Mouse (Mus musculus): ENCODE measurements around the gene 4921539E11Rik. TPM values are rescaled to one million over a fixed set of nuclear protein-coding genes. Genes with fewer than 3 reads are reported as not detected.

4921539E11Rik gene
- polyA plus RNA-seq (2014; fragmentation: Nextera tagmentation; extraction: Ambion mirVana), result not detected in 2 replicates

DNA sequence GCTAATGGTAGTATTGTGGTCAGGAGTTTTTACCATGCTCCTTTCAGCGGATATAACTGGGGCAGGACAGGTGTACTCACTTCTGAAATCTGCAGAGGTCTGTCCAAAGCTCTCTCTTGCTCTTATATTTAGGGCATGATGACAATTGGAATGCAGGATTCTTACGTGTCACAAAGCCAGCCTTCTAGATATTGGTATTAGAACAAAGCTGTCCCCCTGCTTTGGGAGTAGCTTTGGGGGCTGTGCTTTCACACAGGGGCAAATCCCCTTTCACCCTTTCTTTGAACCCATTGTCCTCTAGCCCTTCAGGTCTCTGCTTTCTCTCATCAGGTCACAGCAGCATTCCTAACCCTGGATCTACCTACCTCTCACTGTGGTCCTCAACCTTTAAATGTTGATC, at the start of gene 4921539E11Rik:
Gene 4921539E11Rik (minus strand): TSS at position 101 of the 400 bp plus-strand sequence.
- Histone ChIP-seq H3K4me2 (ENCODE audit: low read depth, severe bottlenecking) (no peak within 1 kb of the TSS), H3K4me3 (ENCODE audit: low read depth, low read length) (no peak within 1 kb of the TSS), H3K4me1 (ENCODE audit: control insufficient read depth, insufficient read depth, low read length) (no peaks in the 10 kb centered on the region), H3K9ac (ENCODE audit: low read length) (no peak within 1 kb of the TSS), H3K9me3 (ENCODE audit: control insufficient read depth, low read length) (no peaks in the 10 kb centered on the region), H3K27ac (replicated peaks; ENCODE audit: low read depth, low read length) (no peak within 1 kb of the TSS), H3K36me3 (ENCODE audit: control insufficient read depth, insufficient read depth, low read length) (no peaks in the 10 kb centered on the region), H3K27me3 (ENCODE audit: control insufficient read depth, insufficient read depth, low read length) (no peaks in the 10 kb centered on the region)
- DNase-seq (ENCODE audit: low spot score), result no peak
- no peak for ATAC-seq (ENCODE audit: insufficient number of reproducible peaks, low FRiP score, low TSS enrichment, low read depth)
- 86% methylated on average over 2 of the region's 2 CpGs for WGBS

DNA sequence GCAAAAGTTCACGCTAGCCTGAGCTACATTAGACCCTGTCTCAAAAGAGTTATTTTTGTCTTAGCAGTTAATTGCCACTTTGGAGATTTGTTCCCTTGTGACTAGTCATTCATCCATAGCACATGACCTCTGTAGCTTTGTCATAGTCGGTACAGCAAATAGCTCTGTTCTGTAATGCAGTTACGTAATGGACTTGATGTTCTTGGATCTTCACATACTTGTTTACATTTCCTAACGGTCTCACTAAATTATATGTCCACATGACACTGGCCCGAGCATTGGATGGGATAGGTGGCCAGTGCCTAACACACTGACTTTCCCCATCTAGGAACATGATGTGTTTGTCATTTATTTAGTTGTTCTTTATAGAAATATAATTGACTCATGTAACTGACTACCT, 44.5 kb upstream of the 4921539E11Rik start:
- 86% methylated on average over 5 of the region's 5 CpGs for WGBS
- DNase-seq (ENCODE audit: low spot score) (no peak), ATAC-seq (ENCODE audit: insufficient number of reproducible peaks, low FRiP score, low TSS enrichment, low read depth) (no peak)
- no peaks in the 10 kb centered on the region for H3K36me3 ChIP-seq (ENCODE audit: control insufficient read depth, insufficient read depth, low read length)
- H3K4me3 ChIP-seq (ENCODE audit: low read depth, low read length), result no peak overlapping the region
- no peaks in the 10 kb centered on the region for H3K9me3 ChIP-seq (ENCODE audit: control insufficient read depth, low read length)
- H3K9ac ChIP-seq (ENCODE audit: low read length), result no peak overlapping the region
- no peaks in the 10 kb centered on the region for H3K27me3 ChIP-seq (ENCODE audit: control insufficient read depth, insufficient read depth, low read length)
- H3K4me2 ChIP-seq (ENCODE audit: low read depth, severe bottlenecking), result no peak overlapping the region
- H3K4me1 ChIP-seq (ENCODE audit: control insufficient read depth, insufficient read depth, low read length), result no peaks in the 10 kb centered on the region
- H3K27ac ChIP-seq (replicated peaks; ENCODE audit: low read depth, low read length), result no peak overlapping the region

- H3K4me3 ChIP-seq (ENCODE audit: low read depth, low read length), result no peak overlapping the region
- H3K36me3 ChIP-seq (ENCODE audit: control insufficient read depth, insufficient read depth, low read length), result no peaks in the 10 kb centered on the region
- DNase-seq (ENCODE audit: low spot score) (no peak), ATAC-seq (ENCODE audit: insufficient number of reproducible peaks, low FRiP score, low TSS enrichment, low read depth) (no peak)
- no peaks in the 10 kb centered on the region for H3K4me1 ChIP-seq (ENCODE audit: control insufficient read depth, insufficient read depth, low read length)
- no peak overlapping the region for H3K9ac ChIP-seq (ENCODE audit: low read length)
- H3K9me3 ChIP-seq (ENCODE audit: control insufficient read depth, low read length), result no peaks in the 10 kb centered on the region
- H3K27ac ChIP-seq (replicated peaks; ENCODE audit: low read depth, low read length), result no peak overlapping the region
- H3K4me2 ChIP-seq (ENCODE audit: low read depth, severe bottlenecking), result no peak overlapping the region
- WGBS, result 86% methylated on average over 6 of the region's 6 CpGs
- H3K27me3 ChIP-seq (ENCODE audit: control insufficient read depth, insufficient read depth, low read length), result no peaks in the 10 kb centered on the region
Observed at GRCm38 (mm10) chr4:103329348-103329747, 38.7 kb upstream of the 4921539E11Rik start.

- ATAC-seq (ENCODE audit: insufficient number of reproducible peaks, low FRiP score, low TSS enrichment, low read depth), result no peak
- no peaks in the 10 kb centered on the region for H3K27me3 ChIP-seq (ENCODE audit: control insufficient read depth, insufficient read depth, low read length)
- 71% methylated on average over 3 of the region's 3 CpGs for WGBS
Observed at GRCm38 (mm10) chr4:103326994-103327393, 36.3 kb upstream of the 4921539E11Rik start.

GRCm38 (mm10) chr4:103324688-103325451, 34.2 kb upstream of the 4921539E11Rik start:
- no peak for ATAC-seq (ENCODE audit: insufficient number of reproducible peaks, low FRiP score, low TSS enrichment, low read depth)
- WGBS, result 82% methylated on average over 17 of the region's 17 CpGs
- no peak for DNase-seq (ENCODE audit: low spot score)

More at GRCm38 (mm10) chr4:103326994-103327393, 36.3 kb upstream of the 4921539E11Rik start:
- Histone ChIP-seq H3K9me3 (ENCODE audit: control insufficient read depth, low read length) (no peaks in the 10 kb centered on the region), H3K4me1 (ENCODE audit: control insufficient read depth, insufficient read depth, low read length) (no peaks in the 10 kb centered on the region), H3K27ac (replicated peaks; ENCODE audit: low read depth, low read length) (no peak overlapping the region), H3K4me2 (ENCODE audit: low read depth, severe bottlenecking) (no peak overlapping the region), H3K36me3 (ENCODE audit: control insufficient read depth, insufficient read depth, low read length) (no peaks in the 10 kb centered on the region), H3K4me3 (ENCODE audit: low read depth, low read length) (no peak overlapping the region), H3K9ac (ENCODE audit: low read length) (no peak overlapping the region)
- no peak for DNase-seq (ENCODE audit: low spot score)

DNA sequence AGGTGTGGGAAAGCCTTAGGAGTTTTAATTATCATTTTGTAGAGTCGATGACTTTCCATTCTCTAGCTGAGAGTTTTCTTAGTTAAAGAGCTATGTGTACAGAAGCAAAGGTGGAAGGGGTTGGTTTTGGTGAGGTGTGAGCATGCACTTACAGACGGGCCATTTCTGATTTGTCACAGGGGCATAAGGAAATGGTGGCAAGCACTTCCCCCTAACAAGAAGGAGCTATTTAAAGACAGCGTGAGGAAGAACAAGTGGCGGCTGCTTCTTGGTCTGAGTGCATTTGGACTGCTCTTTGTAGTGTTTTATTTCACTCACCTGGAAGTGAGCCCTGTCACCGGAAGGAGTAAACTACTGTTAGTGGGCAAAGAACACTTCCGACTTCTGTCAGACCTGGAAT, 30.8 kb upstream of the 4921539E11Rik start:
- Histone ChIP-seq H3K9ac (ENCODE audit: low read length) (no peak overlapping the region), H3K27me3 (ENCODE audit: control insufficient read depth, insufficient read depth, low read length) (no peaks in the 10 kb centered on the region), H3K4me3 (ENCODE audit: low read depth, low read length) (no peak overlapping the region), H3K27ac (replicated peaks; ENCODE audit: low read depth, low read length) (no peak overlapping the region), H3K9me3 (ENCODE audit: control insufficient read depth, low read length) (no peaks in the 10 kb centered on the region), H3K36me3 (ENCODE audit: control insufficient read depth, insufficient read depth, low read length) (no peaks in the 10 kb centered on the region), H3K4me1 (ENCODE audit: control insufficient read depth, insufficient read depth, low read length) (no peaks in the 10 kb centered on the region), H3K4me2 (ENCODE audit: low read depth, severe bottlenecking) (no peak overlapping the region)
- DNase-seq (ENCODE audit: low spot score) (no peak), ATAC-seq (ENCODE audit: insufficient number of reproducible peaks, low FRiP score, low TSS enrichment, low read depth) (no peak)
- WGBS, result 75% methylated on average over 6 of the region's 6 CpGs

More at GRCm38 (mm10) chr4:103324688-103325451, 34.2 kb upstream of the 4921539E11Rik start:
- Histone ChIP-seq H3K4me2 (ENCODE audit: low read depth, severe bottlenecking) (no peak overlapping the region), H3K27me3 (ENCODE audit: control insufficient read depth, insufficient read depth, low read length) (no peaks in the 10 kb centered on the region), H3K4me3 (ENCODE audit: low read depth, low read length) (no peak overlapping the region), H3K27ac (replicated peaks; ENCODE audit: low read depth, low read length) (no peak overlapping the region), H3K4me1 (ENCODE audit: control insufficient read depth, insufficient read depth, low read length) (no peaks in the 10 kb centered on the region), H3K9ac (ENCODE audit: low read length) (no peak overlapping the region), H3K9me3 (ENCODE audit: control insufficient read depth, low read length) (no peaks in the 10 kb centered on the region), H3K36me3 (ENCODE audit: control insufficient read depth, insufficient read depth, low read length) (no peaks in the 10 kb centered on the region)

DNA sequence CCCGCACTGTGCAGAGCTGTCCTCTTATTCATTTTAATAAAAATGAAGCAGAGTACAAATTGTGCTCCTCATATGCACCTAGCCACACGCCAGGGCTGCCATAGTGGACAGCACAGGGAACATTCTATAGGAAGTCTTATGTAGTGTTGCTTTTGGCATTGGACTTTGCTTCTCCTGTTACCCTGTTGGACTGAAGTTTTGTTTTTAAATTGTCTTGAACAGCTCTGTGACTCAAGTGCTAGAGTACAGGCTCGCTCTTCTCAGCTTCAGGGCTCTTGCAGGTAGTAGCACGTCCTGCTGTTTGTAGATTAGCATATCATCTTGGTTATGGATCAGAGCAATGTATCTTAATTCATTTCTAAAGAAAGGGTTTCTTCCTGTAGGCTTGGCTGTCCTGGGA, 25.2 kb upstream of the 4921539E11Rik start:
- Histone ChIP-seq H3K27me3 (ENCODE audit: control insufficient read depth, insufficient read depth, low read length) (no peaks in the 10 kb centered on the region), H3K4me3 (ENCODE audit: low read depth, low read length) (no peak overlapping the region), H3K36me3 (ENCODE audit: control insufficient read depth, insufficient read depth, low read length) (no peaks in the 10 kb centered on the region), H3K9ac (ENCODE audit: low read length) (no peak overlapping the region), H3K4me2 (ENCODE audit: low read depth, severe bottlenecking) (no peak overlapping the region), H3K27ac (replicated peaks; ENCODE audit: low read depth, low read length) (no peak overlapping the region), H3K4me1 (ENCODE audit: control insufficient read depth, insufficient read depth, low read length) (no peaks in the 10 kb centered on the region), H3K9me3 (ENCODE audit: control insufficient read depth, low read length) (no peaks in the 10 kb centered on the region)
- ATAC-seq (ENCODE audit: insufficient number of reproducible peaks, low FRiP score, low TSS enrichment, low read depth) (no peak), DNase-seq (ENCODE audit: low spot score) (no peak)
- WGBS, result 91% methylated on average over 4 of the region's 4 CpGs

DNA sequence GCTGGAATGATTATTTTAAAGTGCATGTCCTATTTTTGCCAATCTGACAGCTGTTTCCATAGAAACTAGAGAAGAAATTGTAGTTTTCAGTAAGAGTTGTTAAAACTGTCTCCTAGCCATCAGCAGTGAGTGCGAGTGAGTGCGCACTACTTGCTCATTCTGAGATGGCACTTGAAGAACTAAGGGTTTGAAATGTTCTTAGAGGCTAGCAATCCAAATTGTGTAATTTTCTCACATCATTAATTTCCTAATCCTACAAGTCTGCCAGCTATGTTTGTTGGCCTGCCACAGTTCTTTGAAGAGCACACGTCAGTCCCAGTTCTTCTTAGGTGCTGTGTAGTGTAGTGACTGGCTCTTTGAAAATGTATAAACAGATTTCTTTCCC, 23.9 kb upstream of the 4921539E11Rik start:
- H3K9me3 ChIP-seq (ENCODE audit: control insufficient read depth, low read length), result no peaks in the 10 kb centered on the region
- peak overlapping the region; percentile 58; the same call in 1 of the 2 replicates for H3K4me3 ChIP-seq (ENCODE audit: low read depth, low read length)
- H3K36me3 ChIP-seq (ENCODE audit: control insufficient read depth, insufficient read depth, low read length), result no peaks in the 10 kb centered on the region
- WGBS, result 52% methylated on average over 3 of the region's 3 CpGs
- no peak overlapping the region for H3K27ac ChIP-seq (replicated peaks; ENCODE audit: low read depth, low read length)
- DNase-seq (ENCODE audit: low spot score) (no peak), ATAC-seq (ENCODE audit: insufficient number of reproducible peaks, low FRiP score, low TSS enrichment, low read depth) (no peak)
- peak overlapping the region; percentile 38; the same call in 1 of the 2 replicates for H3K4me2 ChIP-seq (ENCODE audit: low read depth, severe bottlenecking)
- H3K27me3 ChIP-seq (ENCODE audit: control insufficient read depth, insufficient read depth, low read length), result no peaks in the 10 kb centered on the region
- H3K9ac ChIP-seq (ENCODE audit: low read length), result no peak overlapping the region
- no peaks in the 10 kb centered on the region for H3K4me1 ChIP-seq (ENCODE audit: control insufficient read depth, insufficient read depth, low read length)
